Mouse (Mus musculus): ENCODE measurements around the gene Spata16. TPM values are rescaled to one million over a fixed set of nuclear protein-coding genes. Genes with fewer than 3 reads are reported as not detected.

The Spata16 gene
- not detected in 2 replicates for polyA plus RNA-seq (2015; fragmentation: Nextera tagmentation; extraction: Ambion mirVana)

GRCm38 (mm10) chr3:26637402-26637801, at the start of gene Spata16:
Spata16 (plus strand) TSS chr3:26637620.
- Histone ChIP-seq H3K4me3 (ENCODE audit: low read length) (no peak within 1 kb of the TSS), H3K27ac (ENCODE audit: low read length) (no peak within 1 kb of the TSS), H3K4me1 (ENCODE audit: control insufficient read depth, insufficient read depth, low read length) (no peaks in the 10 kb centered on the region; the same call in 1 of the 2 replicates), H3K9me3 (ENCODE audit: control insufficient read depth, low read length) (no peaks in the 10 kb centered on the region), H3K9ac (ENCODE audit: low read depth, low read length) (no peak within 1 kb of the TSS), H3K27me3 (replicated peaks; ENCODE audit: control insufficient read depth, insufficient read depth, low read length) (no peaks in the 10 kb centered on the region), H3K4me2 (ENCODE audit: low read depth, low read length) (no peak within 1 kb of the TSS), H3K36me3 (ENCODE audit: control insufficient read depth, insufficient read depth, low read length) (no peaks in the 10 kb centered on the region)
- no peak for ATAC-seq
- 81% methylated on average over 11 of the region's 11 CpGs for WGBS

- WGBS = 73% methylated on average over 1 of the region's 1 CpGs
- Histone ChIP-seq H3K36me3 (ENCODE audit: control insufficient read depth, insufficient read depth, low read length) (no peaks in the 10 kb centered on the region), H3K4me1 (ENCODE audit: control insufficient read depth, insufficient read depth, low read length) (no peaks in the 10 kb centered on the region), H3K9ac (ENCODE audit: low read depth, low read length) (no peak overlapping the region), H3K4me2 (ENCODE audit: low read depth, low read length) (no peak overlapping the region), H3K4me3 (ENCODE audit: low read length) (no peak overlapping the region), H3K27ac (ENCODE audit: low read length) (no peak overlapping the region), H3K27me3 (replicated peaks; ENCODE audit: control insufficient read depth, insufficient read depth, low read length) (no peaks in the 10 kb centered on the region), H3K9me3 (ENCODE audit: control insufficient read depth, low read length) (no peaks in the 10 kb centered on the region)
- no peak for ATAC-seq
These were observed 32.6 kb upstream of the Spata16 start for GRCm38 (mm10) chr3:26604861-26605260.

- no peaks in the 10 kb centered on the region for H3K9me3 ChIP-seq (ENCODE audit: control insufficient read depth, low read length)
- no peaks in the 10 kb centered on the region for H3K4me1 ChIP-seq (ENCODE audit: control insufficient read depth, insufficient read depth, low read length)
- no peaks in the 10 kb centered on the region for H3K27me3 ChIP-seq (replicated peaks; ENCODE audit: control insufficient read depth, insufficient read depth, low read length)
- no peak overlapping the region for H3K27ac ChIP-seq (ENCODE audit: low read length)
- WGBS = 65% methylated on average over 5 of the region's 5 CpGs
- no peak overlapping the region for H3K4me2 ChIP-seq (ENCODE audit: low read depth, low read length)
- no peak for ATAC-seq
- no peak overlapping the region for H3K4me3 ChIP-seq (ENCODE audit: low read length)
- H3K9ac ChIP-seq (ENCODE audit: low read depth, low read length) = no peak overlapping the region
- H3K36me3 ChIP-seq (ENCODE audit: control insufficient read depth, insufficient read depth, low read length) = no peaks in the 10 kb centered on the region
These were observed 28.9 kb upstream of the Spata16 start for GRCm38 (mm10) chr3:26608531-26608930.

GRCm38 (mm10) chr3:26639214-26639613, 1.8 kb downstream of the Spata16 start:
- no peak overlapping the region for H3K4me2 ChIP-seq (ENCODE audit: low read depth, low read length)

GRCm38 (mm10) chr3:26639851-26640250, 2.4 kb downstream of the Spata16 start:
- WGBS = 88% methylated on average over 8 of the region's 8 CpGs
- no peak for ATAC-seq
- no peaks in the 10 kb centered on the region for H3K27me3 ChIP-seq (replicated peaks; ENCODE audit: control insufficient read depth, insufficient read depth, low read length)
- H3K4me1 ChIP-seq (ENCODE audit: control insufficient read depth, insufficient read depth, low read length) = no peaks in the 10 kb centered on the region; the same call in 1 of the 2 replicates
- no peak overlapping the region for H3K27ac ChIP-seq (ENCODE audit: low read length)
- H3K36me3 ChIP-seq (ENCODE audit: control insufficient read depth, insufficient read depth, low read length) = no peaks in the 10 kb centered on the region
- no peak overlapping the region for H3K9ac ChIP-seq (ENCODE audit: low read depth, low read length)
- H3K4me2 ChIP-seq (ENCODE audit: low read depth, low read length) = no peak overlapping the region
- H3K4me3 ChIP-seq (ENCODE audit: low read length) = no peak overlapping the region
- H3K9me3 ChIP-seq (ENCODE audit: control insufficient read depth, low read length) = no peaks in the 10 kb centered on the region

More at GRCm38 (mm10) chr3:26639214-26639613, 1.8 kb downstream of the Spata16 start:
- no peak for ATAC-seq
- Histone ChIP-seq H3K27me3 (replicated peaks; ENCODE audit: control insufficient read depth, insufficient read depth, low read length) (no peaks in the 10 kb centered on the region), H3K27ac (ENCODE audit: low read length) (no peak overlapping the region), H3K4me1 (ENCODE audit: control insufficient read depth, insufficient read depth, low read length) (no peaks in the 10 kb centered on the region; the same call in 1 of the 2 replicates), H3K4me3 (ENCODE audit: low read length) (no peak overlapping the region), H3K9me3 (ENCODE audit: control insufficient read depth, low read length) (no peaks in the 10 kb centered on the region), H3K9ac (ENCODE audit: low read depth, low read length) (no peak overlapping the region), H3K36me3 (ENCODE audit: control insufficient read depth, insufficient read depth, low read length) (no peaks in the 10 kb centered on the region)
- 69% methylated on average over 9 of the region's 9 CpGs for WGBS

- Histone ChIP-seq H3K36me3 (ENCODE audit: control insufficient read depth, insufficient read depth, low read length) (no peaks in the 10 kb centered on the region), H3K9ac (ENCODE audit: low read depth, low read length) (no peak overlapping the region), H3K27me3 (replicated peaks; ENCODE audit: control insufficient read depth, insufficient read depth, low read length) (no peaks in the 10 kb centered on the region), H3K27ac (ENCODE audit: low read length) (no peak overlapping the region), H3K4me3 (ENCODE audit: low read length) (no peak overlapping the region), H3K4me1 (ENCODE audit: control insufficient read depth, insufficient read depth, low read length) (no peaks in the 10 kb centered on the region; the same call in 1 of the 2 replicates), H3K4me2 (ENCODE audit: low read depth, low read length) (no peak overlapping the region), H3K9me3 (ENCODE audit: control insufficient read depth, low read length) (no peaks in the 10 kb centered on the region)
- no peak for ATAC-seq
- 58% methylated on average over 8 of the region's 8 CpGs for WGBS
These were observed 3.1 kb downstream of the Spata16 start for GRCm38 (mm10) chr3:26640321-26641075.

GRCm38 (mm10) chr3:26641351-26642249, 4.2 kb downstream of the Spata16 start:
- no peak overlapping the region for H3K27ac ChIP-seq (ENCODE audit: low read length)
- H3K9ac ChIP-seq (ENCODE audit: low read depth, low read length) = no peak overlapping the region
- H3K36me3 ChIP-seq (ENCODE audit: control insufficient read depth, insufficient read depth, low read length) = no peaks in the 10 kb centered on the region
- no peaks in the 10 kb centered on the region for H3K9me3 ChIP-seq (ENCODE audit: control insufficient read depth, low read length)
- H3K4me1 ChIP-seq (ENCODE audit: control insufficient read depth, insufficient read depth, low read length) = no peaks in the 10 kb centered on the region; the same call in 1 of the 2 replicates
- no peaks in the 10 kb centered on the region for H3K27me3 ChIP-seq (replicated peaks; ENCODE audit: control insufficient read depth, insufficient read depth, low read length)
- WGBS = 73% methylated on average over 15 of the region's 15 CpGs
- no peak overlapping the region for H3K4me3 ChIP-seq (ENCODE audit: low read length)
- no peak overlapping the region for H3K4me2 ChIP-seq (ENCODE audit: low read depth, low read length)
- ATAC-seq = no peak

- H3K4me2 ChIP-seq (ENCODE audit: low read depth, low read length) = no peak overlapping the region
- no peak overlapping the region for H3K27ac ChIP-seq (ENCODE audit: low read length)
- no peaks in the 10 kb centered on the region for H3K36me3 ChIP-seq (ENCODE audit: control insufficient read depth, insufficient read depth, low read length)
- H3K27me3 ChIP-seq (replicated peaks; ENCODE audit: control insufficient read depth, insufficient read depth, low read length) = no peaks in the 10 kb centered on the region
- no peak for ATAC-seq
- 70% methylated on average over 1 of the region's 1 CpGs for whole genome bisulfite sequencing
- no peak overlapping the region for H3K9ac ChIP-seq (ENCODE audit: low read depth, low read length)
- H3K4me3 ChIP-seq (ENCODE audit: low read length) = no peak overlapping the region
- H3K4me1 ChIP-seq (ENCODE audit: control insufficient read depth, insufficient read depth, low read length) = no peaks in the 10 kb centered on the region; the same call in 1 of the 2 replicates
- H3K9me3 ChIP-seq (ENCODE audit: control insufficient read depth, low read length) = no peaks in the 10 kb centered on the region
These were observed 6.7 kb downstream of the Spata16 start for GRCm38 (mm10) chr3:26644136-26644535.

- Histone ChIP-seq H3K9ac (ENCODE audit: low read depth, low read length) (no peak overlapping the region), H3K4me1 (ENCODE audit: control insufficient read depth, insufficient read depth, low read length) (no peaks in the 10 kb centered on the region), H3K4me2 (ENCODE audit: low read depth, low read length) (no peak overlapping the region), H3K9me3 (ENCODE audit: control insufficient read depth, low read length) (no peaks in the 10 kb centered on the region), H3K27me3 (replicated peaks; ENCODE audit: control insufficient read depth, insufficient read depth, low read length) (no peaks in the 10 kb centered on the region), H3K4me3 (ENCODE audit: low read length) (no peak overlapping the region), H3K36me3 (ENCODE audit: control insufficient read depth, insufficient read depth, low read length) (no peaks in the 10 kb centered on the region), H3K27ac (ENCODE audit: low read length) (no peak overlapping the region)
- 80% methylated on average over 7 of the region's 7 CpGs for WGBS
- no peak for ATAC-seq
These were observed 9.4 kb downstream of the Spata16 start for GRCm38 (mm10) chr3:26646834-26647233.
